Mouse (Mus musculus) effector memory CD4-positive, alpha-beta T cell, adult 7 months (primary cell): Measurements from ENCODE around the gene Gm21409. TPM values are rescaled to one million over a fixed set of nuclear protein-coding genes. Genes with fewer than 3 reads are reported as not detected.

Source experiments
- polyA plus RNA-seq: library from polyadenylated mRNA; unstranded; fragments of 100-300 nt; shearing (Covaris generic); gene quantifications from one replicate; pipeline ENCODE4 v1.2.1, GENCODE M21; 2017

The Gm21409 gene
- not detected for polyA plus RNA-seq

DNA sequence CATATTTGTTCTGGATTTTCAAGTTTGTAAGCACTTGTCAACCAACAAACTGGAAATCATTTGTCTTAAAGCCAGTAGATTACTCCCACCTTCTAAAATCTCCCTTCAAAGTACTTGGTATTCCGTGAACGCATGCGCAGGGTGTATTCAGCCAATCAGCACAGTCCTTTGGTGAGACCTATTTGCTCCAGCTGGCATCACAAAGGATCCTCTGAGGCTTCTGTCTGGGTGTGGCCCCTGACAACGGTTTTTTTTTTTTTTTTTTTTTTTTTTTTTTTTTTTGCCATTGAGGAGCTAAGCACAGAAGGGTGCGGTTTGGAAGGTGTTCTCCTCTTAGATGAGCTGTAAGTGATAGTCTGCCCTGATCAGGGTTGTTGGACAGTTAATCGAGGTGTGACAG, at the start of gene Gm21409:
TSS of gene Gm21409 (plus strand) at position 301 of the 400 bp plus-strand sequence.

Other genes with a start within 250 kb of the Gm21409 start
- gene Gm21394, start 181.8 kb upstream of the Gm21409 start, polyA plus RNA-seq: not detected